Mouse (Mus musculus): ENCODE measurements around the gene Degs2.

The Degs2 gene

GRCm38 (mm10) chr12:108651053-108651660 lies 51.0 kb downstream of the Degs2 start:
- DNase-seq, result no peak

DNA sequence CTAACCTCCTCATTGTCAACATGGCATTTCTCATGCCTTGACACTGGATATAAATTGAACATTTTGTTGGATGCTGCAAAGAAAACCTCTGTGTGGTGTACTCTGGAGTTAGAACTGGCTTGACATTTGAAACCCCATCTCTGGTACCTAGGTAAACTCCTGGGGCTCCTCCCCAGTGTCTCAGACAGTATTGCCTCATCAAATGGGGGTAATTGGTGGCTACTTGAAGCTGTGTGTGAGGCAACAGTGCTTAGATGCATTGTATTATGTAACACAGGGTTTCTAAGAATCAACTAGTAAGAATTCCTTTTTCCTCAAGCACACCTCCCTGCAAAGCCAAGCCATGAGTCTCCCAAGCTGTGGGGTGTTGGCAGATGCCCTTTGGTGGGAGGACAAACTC lies 54.3 kb downstream of the Degs2 start:
- no peak for DNase-seq

DNA sequence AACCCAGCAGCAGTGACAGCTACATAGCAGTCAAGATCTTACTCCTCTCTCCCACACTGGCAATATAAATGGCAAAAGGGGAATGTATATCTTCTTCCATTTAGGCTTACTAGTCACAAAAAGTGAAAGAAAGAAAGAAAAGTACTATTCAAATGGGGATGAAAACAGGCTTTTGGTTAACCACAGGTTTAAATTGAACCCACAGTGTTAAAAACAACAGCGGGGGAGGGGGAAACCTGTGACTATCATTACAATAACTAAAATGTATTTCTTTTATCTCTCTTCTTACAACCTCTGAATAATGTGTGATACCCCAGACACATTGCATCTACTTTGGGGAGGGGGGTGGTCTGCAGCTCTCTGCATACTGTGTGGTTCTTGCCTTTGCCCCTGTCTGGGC lies 55.9 kb downstream of the Degs2 start:
- peak; percentile 39 for DNase-seq

GRCm38 (mm10) chr12:108642019-108642418 lies 60.1 kb downstream of the Degs2 start:
- no peak for DNase-seq

- no peak for DNase-seq
Measured at GRCm38 (mm10) chr12:108639126-108639525, 63.0 kb downstream of the Degs2 start.

DNA sequence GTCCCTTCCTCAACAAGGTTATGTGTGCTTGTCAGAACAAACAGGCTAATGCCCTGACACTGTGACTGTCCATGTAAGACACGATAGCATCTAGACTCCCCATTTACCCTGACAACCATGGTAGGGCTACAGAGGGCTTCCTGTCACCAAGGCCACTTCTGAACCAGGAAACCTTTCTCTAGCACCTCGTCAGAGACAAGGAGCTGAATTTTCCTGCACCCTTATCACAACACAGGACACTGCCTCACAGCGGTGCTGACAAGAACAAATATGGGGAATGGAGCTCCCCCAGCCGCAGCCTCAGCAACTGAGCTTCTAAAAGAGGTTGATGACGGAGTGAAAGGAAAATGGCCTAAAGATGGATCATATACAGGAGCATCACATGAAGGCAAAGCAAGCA lies 64.7 kb downstream of the Degs2 start:
- DNase-seq, result peak; percentile 16

DNA sequence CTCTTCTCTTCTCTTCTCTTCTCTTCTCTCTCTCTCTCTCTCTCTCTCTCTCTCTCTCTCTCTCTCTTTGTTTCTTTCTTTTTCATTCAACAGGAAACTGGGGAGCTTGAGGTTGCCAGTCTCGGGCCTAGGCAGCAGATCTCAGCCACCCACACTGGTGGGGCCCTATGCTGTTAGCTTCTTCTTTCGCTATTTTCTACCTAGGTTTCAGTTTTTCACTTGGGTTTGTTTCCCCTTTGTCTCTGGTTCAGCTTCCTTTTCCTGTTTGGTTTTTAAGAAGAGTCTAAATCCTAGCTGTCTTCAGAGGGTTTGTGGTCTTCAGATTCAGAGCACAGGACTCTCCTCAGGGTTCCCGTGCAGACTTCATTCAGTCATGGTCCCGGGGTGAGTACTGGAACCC lies 66.6 kb downstream of the Degs2 start:
- peak; percentile 63 for DNase-seq

- DNase-seq, result no peak
Measured at GRCm38 (mm10) chr12:108634031-108634430, 68.1 kb downstream of the Degs2 start.

- DNase-seq, result no peak
Measured at GRCm38 (mm10) chr12:108632501-108632900, 69.6 kb downstream of the Degs2 start.

DNA sequence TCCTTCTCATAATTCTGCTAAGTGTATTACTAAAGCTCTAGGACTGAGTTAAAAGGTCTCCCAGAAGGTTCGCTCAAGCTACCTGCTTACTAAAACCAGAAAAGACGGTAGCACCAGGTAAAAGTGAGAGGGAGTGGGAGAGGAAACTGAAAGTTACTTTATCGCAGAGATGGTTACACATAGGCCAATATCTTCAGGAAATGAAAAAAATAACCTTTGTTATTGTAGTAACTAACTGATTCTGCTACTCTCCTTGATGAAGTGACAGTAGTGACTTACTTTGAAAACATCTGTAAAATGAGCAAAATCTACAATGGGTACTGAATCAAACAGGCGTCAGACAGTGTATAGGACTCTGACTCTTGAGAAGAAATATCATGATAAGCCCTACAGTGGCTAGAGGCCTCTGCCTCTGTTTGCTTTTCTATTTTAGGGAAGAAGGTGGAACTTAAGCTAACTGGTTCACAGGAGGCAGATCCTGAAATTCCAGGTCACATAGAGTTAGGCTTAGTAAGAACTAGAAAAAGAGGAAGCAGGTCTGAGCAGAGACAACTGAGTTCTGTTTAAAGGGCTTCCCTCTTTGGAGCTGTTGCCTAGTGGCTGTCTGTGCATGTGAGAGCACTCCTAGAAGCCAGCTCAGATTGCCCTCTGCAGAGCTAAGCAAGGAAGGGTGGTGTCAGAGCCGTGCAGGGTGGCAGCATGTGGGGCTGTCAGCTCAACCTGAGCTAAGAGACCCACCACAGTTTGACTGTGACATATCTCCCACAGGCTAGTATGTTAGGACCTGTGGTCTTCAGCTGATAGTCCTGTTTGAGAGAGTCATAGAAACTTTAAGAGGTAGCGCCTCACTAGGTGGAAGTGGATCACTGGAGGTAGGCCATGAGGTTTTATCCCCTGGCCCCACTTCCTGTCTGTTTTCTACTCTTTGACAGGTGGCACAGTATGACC lies 71.1 kb downstream of the Degs2 start:
- peak; percentile 64 for DNase-seq

GRCm38 (mm10) chr12:108629556-108629955 lies 72.6 kb downstream of the Degs2 start:
- DNase-seq, result no peak

All from thymus, postnatal 4 days (tissue).